Mouse (Mus musculus) thymus, adult 18-20 months (tissue): ENCODE data around the gene Hist1h3c.
A peak's percentile ranks its signal among the peaks of the same experiment; 100 is the strongest.
"Not testable (repeated sequence)": the region's sequence is repeated elsewhere in the genome, so short reads cannot be mapped to it uniquely, and the experiment has no call there.

Source experiments
- DNase-seq, 2 experiments: peaks; one replicate each; pipeline ENCODE4 v3.0.0; 2022; ENCODE audit warnings: mixed read lengths in 2 of 2

Hist1h3c gene

DNA sequence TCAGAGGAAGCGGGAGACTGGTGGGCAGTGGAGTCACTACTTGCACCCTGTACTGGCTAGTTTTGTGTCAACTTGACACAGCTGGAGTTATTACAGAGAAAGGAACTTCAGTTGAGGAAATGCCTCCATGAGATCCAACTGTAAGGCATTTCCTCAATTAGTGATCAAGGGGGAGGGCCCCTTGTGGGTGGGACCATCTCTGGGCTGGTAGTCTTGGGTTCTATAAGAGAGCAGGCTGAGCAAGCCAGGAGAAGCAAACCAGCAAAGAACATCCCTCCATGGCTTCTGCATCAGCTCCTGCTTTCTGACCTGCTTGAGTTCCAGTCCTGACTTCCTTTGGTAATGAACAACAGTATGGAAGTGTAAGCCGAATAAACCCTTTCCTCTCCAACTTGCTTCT is 42.6 kb downstream of the Hist1h3c start:
- DNase-seq, result not testable (repeated sequence)

DNA sequence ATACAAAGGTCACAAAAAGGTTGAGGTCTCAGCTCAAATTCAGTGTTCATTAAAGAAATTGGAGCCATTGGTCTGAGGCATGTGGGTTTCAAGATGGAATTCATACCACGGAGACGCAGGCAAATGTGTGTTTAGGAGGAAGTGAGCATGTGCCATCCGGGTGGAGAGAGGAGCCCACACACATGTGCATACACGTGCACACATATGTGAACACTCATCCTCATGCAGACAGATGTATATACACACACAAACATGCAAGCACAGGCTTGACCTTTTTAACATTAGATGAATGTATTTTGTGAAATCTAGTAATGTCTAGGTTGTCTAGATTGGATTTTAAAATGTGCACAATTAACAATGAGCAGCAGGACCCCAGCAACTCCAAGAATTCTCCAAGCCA is 43.2 kb downstream of the Hist1h3c start:
- no peak for DNase-seq

DNA sequence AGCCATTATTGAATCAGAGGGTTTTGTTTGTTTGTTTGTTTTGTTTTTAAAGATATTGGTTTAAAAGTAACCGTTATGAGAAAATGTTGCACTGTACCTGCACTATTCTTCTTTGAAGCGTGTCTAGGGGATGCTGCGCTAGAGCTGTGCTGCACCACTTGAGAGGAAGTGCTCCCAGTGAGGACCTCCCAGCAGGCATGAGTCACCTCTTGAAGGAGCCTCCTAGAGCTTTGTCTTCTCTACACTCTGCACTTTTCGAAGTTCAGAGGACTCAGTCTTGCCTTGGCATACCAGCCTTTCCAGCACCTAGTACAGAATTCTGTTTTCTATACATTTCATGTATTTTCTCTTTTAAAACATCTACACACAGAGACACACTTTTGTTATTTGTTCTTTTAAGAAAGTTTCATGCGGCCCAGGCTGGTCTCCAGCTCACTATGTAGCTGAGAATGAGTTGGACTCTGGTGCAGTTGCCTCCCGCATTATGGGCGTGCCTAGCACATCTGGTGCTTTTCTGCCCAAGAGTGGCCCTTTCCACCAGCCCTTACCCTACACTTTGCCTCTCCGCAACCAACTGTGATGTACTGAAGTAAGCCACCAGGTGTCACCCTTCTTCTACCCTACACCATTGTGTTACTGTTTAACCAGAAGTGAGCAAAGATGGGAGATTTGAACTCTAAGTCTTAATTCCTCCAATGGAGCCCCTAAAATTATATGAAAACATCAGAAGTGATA is 44.4 kb downstream of the Hist1h3c start:
- peak; percentile 58 to 77 for DNase-seq

DNA sequence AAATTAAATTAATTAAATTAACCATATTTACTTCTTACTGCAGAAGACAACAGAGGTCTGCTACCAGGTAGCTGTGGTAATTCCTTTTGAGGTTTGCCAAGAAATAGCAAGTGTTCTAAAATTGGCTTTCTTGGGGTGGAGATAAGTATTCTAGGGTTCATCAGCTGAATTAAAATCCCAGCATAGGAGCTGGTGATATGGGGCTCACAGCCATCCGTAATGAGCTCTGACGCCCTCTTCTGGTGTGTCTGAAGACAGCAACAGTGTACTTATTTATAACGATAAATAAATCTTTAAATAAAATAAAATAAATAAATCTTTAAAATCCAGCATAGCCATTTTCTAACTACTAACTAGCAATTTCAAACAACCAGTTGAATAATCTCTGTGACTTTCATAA is 45.6 kb downstream of the Hist1h3c start:
- no peak for DNase-seq

DNA sequence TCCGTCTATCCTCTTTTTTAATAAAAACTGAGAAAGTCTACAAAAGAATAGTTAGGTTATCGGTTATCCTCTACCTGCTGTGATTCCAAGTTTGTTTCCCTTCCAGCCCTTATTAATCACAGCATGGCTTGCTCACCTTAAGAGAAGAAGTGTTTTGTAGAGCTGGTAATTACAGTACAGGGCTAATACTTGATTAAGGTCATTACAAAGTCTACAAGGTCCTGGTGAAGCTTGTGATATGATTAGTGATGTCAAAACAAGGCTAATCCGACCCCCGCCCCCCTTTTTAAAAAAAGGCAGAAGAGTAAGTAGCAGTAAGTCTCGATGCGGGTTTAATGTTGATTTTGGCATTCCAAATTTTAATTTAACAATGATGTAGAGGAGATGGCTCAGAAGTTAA is 46.4 kb downstream of the Hist1h3c start:
- no peak for DNase-seq

DNA sequence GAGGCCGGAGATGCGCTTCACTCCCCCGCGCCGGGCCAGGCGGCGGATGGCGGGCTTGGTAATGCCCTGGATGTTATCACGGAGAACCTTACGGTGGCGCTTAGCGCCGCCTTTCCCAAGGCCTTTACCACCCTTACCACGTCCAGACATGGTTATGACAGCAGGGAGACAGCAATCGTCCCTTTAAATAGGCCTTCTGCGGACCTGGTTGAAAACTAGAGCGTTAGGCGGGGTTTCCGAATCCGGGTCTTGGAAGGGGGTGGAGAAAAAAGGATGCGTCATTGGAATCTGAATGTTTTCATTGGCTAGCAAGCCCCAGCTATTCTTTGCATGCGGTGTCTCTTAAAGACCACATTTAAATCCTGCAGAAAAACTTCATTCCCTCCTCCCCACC is 47.1 kb downstream of the Hist1h3c start, which contains the start of gene Hist1h4c:
Gene Hist1h4c (minus strand): TSS at position 155 of the 394 bp plus-strand sequence.
- DNase-seq, result peak; percentile 95 to 99

DNA sequence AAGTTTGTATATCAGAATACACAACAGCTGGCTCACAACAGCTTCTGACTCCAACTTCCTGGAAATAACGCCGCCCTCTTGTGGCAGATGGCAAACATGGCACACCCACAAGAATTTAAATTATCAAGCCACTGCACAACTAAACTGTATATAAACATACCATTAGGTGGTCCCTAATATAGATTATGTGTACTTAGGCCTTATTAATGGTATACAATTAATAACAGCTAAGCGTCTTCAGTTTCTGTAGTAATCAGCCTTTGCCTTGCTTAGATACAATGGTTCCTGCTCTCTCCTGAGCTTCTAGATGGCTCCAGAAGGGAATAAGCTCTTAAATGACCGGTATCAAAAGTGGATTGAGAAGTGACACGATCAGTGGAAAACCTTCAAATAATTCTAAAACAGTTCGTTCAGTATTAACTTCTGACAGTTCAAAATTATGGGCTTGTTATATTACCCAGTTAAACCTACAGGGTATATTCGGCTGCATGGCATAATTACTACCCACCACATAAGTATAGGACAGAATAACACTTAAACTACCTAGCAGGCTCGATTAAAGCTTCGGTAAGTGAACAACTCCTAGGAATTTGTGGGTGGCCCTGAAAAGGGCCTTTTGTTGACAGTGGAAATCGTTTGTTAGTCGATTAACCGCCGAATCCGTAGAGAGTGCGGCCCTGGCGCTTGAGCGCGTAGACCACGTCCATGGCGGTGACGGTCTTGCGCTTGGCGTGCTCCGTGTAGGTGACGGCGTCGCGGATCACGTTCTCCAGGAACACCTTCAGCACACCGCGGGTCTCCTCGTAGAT is 47.7 kb downstream of the Hist1h3c start:
- DNase-seq, result peak in 1 of 2 experiments; percentile 59

DNA sequence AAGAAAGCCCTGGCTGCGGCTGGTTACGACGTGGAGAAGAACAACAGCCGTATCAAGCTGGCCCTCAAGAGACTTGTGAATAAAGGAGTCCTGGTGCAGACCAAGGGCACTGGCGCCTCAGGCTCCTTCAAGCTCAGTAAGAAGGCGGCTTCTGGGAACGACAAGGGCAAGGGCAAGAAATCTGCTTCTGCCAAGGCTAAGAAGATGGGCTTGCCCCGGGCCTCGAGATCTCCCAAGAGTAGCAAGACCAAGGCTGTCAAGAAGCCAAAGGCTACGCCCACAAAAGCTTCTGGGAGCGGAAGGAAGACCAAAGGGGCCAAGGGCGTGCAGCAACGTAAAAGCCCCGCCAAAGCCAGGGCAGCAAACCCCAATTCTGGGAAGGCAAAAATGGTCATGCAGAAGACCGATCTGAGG is 49.3 kb downstream of the Hist1h3c start:
- DNase-seq, result no peak

DNA sequence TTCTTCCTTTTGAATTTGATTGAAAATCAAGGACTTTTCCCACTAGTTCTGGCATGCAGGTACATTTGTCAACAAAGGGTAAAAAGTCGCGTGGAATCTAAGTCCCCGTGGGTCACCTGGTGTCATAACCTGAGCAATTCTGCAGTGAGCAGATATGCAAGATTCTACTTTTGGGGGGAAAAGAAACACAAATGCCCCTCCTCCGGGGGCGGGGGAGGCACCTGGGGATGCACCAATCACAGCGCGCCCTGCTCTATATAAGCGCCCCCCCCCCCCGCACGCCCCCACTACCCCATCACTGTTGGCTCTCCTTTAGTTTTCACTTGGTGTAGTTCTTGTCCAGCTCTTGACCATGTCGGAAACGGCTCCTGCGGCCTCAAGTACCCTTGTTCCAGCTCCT is 49.9 kb downstream of the Hist1h3c start, which contains the start of gene Hist1h1t:
Gene Hist1h1t (plus strand): TSS at position 301 of the 400 bp plus-strand sequence.
- DNase-seq, result no peak
